In the genomic region with DNA sequence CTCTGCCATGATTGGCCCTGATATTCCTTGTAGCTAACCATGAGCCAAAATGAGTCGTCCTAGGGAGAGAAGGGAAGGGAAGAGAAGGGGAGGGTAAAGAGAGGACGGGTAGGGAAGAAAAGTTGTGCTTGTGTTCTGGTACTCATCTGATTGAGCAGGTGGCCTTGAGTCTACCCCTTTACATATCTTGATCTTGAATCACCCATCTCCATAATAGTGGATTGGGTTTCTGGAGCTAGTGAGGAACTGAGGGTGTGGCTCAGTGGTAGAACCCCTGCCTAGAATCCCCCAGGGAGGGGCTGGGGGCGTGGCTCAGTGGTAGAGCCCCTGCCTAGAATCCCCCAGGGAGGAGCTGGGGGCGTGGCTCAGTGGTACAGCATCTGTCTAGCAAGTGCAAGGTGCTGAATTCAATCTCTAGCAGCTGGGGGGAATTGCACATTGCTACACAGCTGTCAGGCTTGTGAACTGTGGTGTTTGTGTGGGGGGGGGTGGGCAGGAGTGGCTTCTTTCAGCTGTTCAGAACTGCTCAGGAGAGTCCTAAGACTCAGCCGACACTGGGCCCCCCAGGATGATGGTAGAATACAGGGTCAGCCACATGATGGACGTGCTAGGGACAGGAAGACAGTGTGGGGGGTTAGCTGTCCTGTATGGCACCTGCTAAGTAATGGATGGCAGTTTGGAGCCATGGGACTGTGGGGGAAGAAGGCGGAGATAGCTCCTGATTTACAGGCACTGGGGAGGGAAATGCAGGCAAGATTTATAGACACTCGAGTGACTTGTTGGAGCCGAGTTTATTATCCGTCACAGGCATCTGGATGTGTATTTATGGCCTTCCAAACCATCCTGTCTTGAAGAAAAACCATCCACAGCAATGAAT, we compare ENCODE assay signal across 30 mouse cellular contexts. TPM values are rescaled to one million over a fixed set of nuclear protein-coding genes. Genes with fewer than 3 reads are reported as not detected.
DNase-seq lines count a peak whose midpoint lies in the region; ATAC-seq lines count a peak whose summit lies in the region.
"Had no signal": no experiment of that assay in that cellular context is flagged by ENCODE, and none has a peak within 500 bp of the region (broad histone marks: within the 10 kb centered on the region; RNA-seq: fewer than 3 reads in every experiment).

No protein-coding gene starts in this region.

- no peaks in the 10 kb centered on the region for H3K9me3 ChIP-seq in kidney, embryonic 16.5 days (ENCODE audit: low read length)
- H3K9me3 ChIP-seq in neural tube, embryonic 12.5 days, result no peaks in the 10 kb centered on the region
- H3K9me3 ChIP-seq in midbrain, embryonic 13.5 days, result no peaks in the 10 kb centered on the region
- H3K9me3 ChIP-seq: embryonic facial prominence, embryonic 15.5 days; forebrain, embryonic 15.5 days; heart, embryonic 13.5 days; hindbrain, embryonic 12.5 days; midbrain, embryonic 10.5 days had no signal

- H3K36me3 ChIP-seq in kidney, embryonic 16.5 days (ENCODE audit: insufficient read depth, low read length), result no peaks in the 10 kb centered on the region
- no peaks in the 10 kb centered on the region for H3K36me3 ChIP-seq in neural tube, embryonic 12.5 days
- H3K36me3 ChIP-seq in midbrain, embryonic 13.5 days, result no peaks in the 10 kb centered on the region
- H3K36me3 ChIP-seq: embryonic facial prominence, embryonic 15.5 days; forebrain, embryonic 15.5 days; heart, embryonic 13.5 days; hindbrain, embryonic 12.5 days; midbrain, embryonic 10.5 days had no signal

- H3K4me3 ChIP-seq in kidney, embryonic 16.5 days (ENCODE audit: low read length), result no peak overlapping the region
- H3K4me3 ChIP-seq in neural tube, embryonic 12.5 days, result no peak overlapping the region
- H3K4me3 ChIP-seq in midbrain, embryonic 13.5 days (replicated peaks), result no peak overlapping the region
- H3K4me3 ChIP-seq: embryonic facial prominence, embryonic 15.5 days; forebrain, embryonic 15.5 days; heart, adult 2 months; heart, embryonic 13.5 days; hindbrain, embryonic 12.5 days; left cerebral cortex, adult 2 months; midbrain, embryonic 10.5 days had no signal

- DNase-seq in kidney, postnatal 10 days, result no peak
- peak; percentile 57 for DNase-seq in ZHBTc4 (ENCODE audit: low read depth, low spot score)
- no peak for DNase-seq in gastrocnemius, postnatal 25 days
- DNase-seq in frontal cortex, adult 2 months (ENCODE audit: extremely low spot score in 1 of 2, low spot score in 1 of 2), result no peak
- DNase-seq: adrenal gland, postnatal 36 days; cerebellum, adult 9-11 months; gastrocnemius, postnatal 36 days; heart, adult 2 months; kidney, adult 2 months; liver, postnatal 0 days; thymus, postnatal 14 days had no signal

- peak overlapping the region; percentile 86 for H3K27ac ChIP-seq in kidney, embryonic 16.5 days (ENCODE audit: low read length)
- H3K27ac ChIP-seq in neural tube, embryonic 12.5 days, result peak overlapping the region; percentile 37; the same call in 1 of the 2 replicates
- H3K27ac ChIP-seq in midbrain, embryonic 13.5 days, result no peak overlapping the region
- H3K27ac ChIP-seq: embryonic facial prominence, embryonic 15.5 days; forebrain, embryonic 15.5 days; heart, adult 2 months; heart, embryonic 13.5 days; hindbrain, embryonic 12.5 days; left cerebral cortex, adult 2 months; macrophage; midbrain, embryonic 10.5 days had no signal

- H3K9ac ChIP-seq in kidney, embryonic 16.5 days (replicated peaks; ENCODE audit: low read length), result no peak overlapping the region
- no peak overlapping the region for H3K9ac ChIP-seq in neural tube, embryonic 12.5 days
- no peak overlapping the region for H3K9ac ChIP-seq in midbrain, embryonic 13.5 days (replicated peaks)
- H3K9ac ChIP-seq: embryonic facial prominence, embryonic 15.5 days; forebrain, embryonic 15.5 days; heart, embryonic 13.5 days; hindbrain, embryonic 12.5 days; liver, postnatal 0 days had no signal

- WGBS in kidney, embryonic 16.5 days, result 23% methylated on average over 10 of the region's 10 CpGs
- WGBS in neural tube, embryonic 12.5 days, result 43% methylated on average over 10 of the region's 10 CpGs
- 70% methylated on average over 10 of the region's 10 CpGs for WGBS in midbrain, embryonic 13.5 days

- H3K4me1 ChIP-seq in kidney, embryonic 16.5 days (ENCODE audit: insufficient read depth, low read length), result peaks cover 11% of the 10 kb centered on the region
- peaks cover 9% of the 10 kb centered on the region for H3K4me1 ChIP-seq in neural tube, embryonic 12.5 days
- peaks cover 17% of the 10 kb centered on the region for H3K4me1 ChIP-seq in midbrain, embryonic 13.5 days (replicated peaks)

- no peak overlapping the region for H3K4me2 ChIP-seq in kidney, embryonic 16.5 days (replicated peaks; ENCODE audit: low read depth, low read length)
- no peak overlapping the region for H3K4me2 ChIP-seq in neural tube, embryonic 12.5 days (replicated peaks)
- no peak overlapping the region for H3K4me2 ChIP-seq in midbrain, embryonic 13.5 days (replicated peaks)
- H3K4me2 ChIP-seq: embryonic facial prominence, embryonic 15.5 days; forebrain, embryonic 15.5 days; heart, embryonic 13.5 days; hindbrain, embryonic 12.5 days; liver, embryonic 11.5 days had no signal

- H3K27me3 ChIP-seq in kidney, embryonic 16.5 days (ENCODE audit: insufficient read depth, low read length), result no peaks in the 10 kb centered on the region
- H3K27me3 ChIP-seq in neural tube, embryonic 12.5 days (replicated peaks), result no peaks in the 10 kb centered on the region; the same call in 1 of the 2 replicates
- H3K27me3 ChIP-seq in midbrain, embryonic 13.5 days, result no peaks in the 10 kb centered on the region
- H3K27me3 ChIP-seq: hindbrain, embryonic 12.5 days had no signal

- ATAC-seq in kidney, embryonic 16.5 days (ENCODE audit: low FRiP score, low TSS enrichment), result peak; percentile 81
- ATAC-seq in neural tube, embryonic 12.5 days (ENCODE audit: low FRiP score, low read depth), result no peak; the same call in 1 of the 2 replicates
- no peak for ATAC-seq in midbrain, embryonic 13.5 days
- ATAC-seq: forebrain, embryonic 15.5 days; liver, postnatal 0 days; lung, postnatal 0 days had no signal

RNA-seq across cellular contexts. Expression of a gene that starts 24.0 kb away (rescaled TPM):
- not detected in 2 replicates for polyA plus RNA-seq in kidney, embryonic 16.5 days (2015; fragmentation: Nextera tagmentation; extraction: Ambion mirVana)
- polyA plus RNA-seq in neural tube, embryonic 12.5 days (2016; fragmentation: Nextera tagmentation; extraction: Ambion mirVana), result not detected in 2 replicates
- total RNA-seq in gastrocnemius, postnatal 25 days (2021), result 1 to 10 TPM; 3.5 to 5.8 TPM
- not detected in 2 replicates for polyA plus RNA-seq in frontal cortex, adult 2 months (2012; rRNA removed)
- polyA plus RNA-seq in midbrain, embryonic 13.5 days (2015; fragmentation: Nextera tagmentation; extraction: Ambion mirVana), result not detected in 2 replicates
- total RNA-seq: adrenal gland, adult 18-20 months; adrenal gland, postnatal 36 days; heart, adult 2 months; heart, postnatal 25 days; layer of hippocampus, postnatal 10 days; left cerebral cortex, adult 2 months; midbrain, postnatal 0 days had no signal
- polyA plus RNA-seq: embryonic facial prominence, embryonic 15.5 days; forebrain, embryonic 15.5 days; heart, adult 2 months; heart, embryonic 13.5 days; hindbrain, embryonic 12.5 days; kidney, adult 2 months; large intestine, adult 2 months; limb, embryonic 11.5 days; liver, embryonic 11.5 days; liver, postnatal 0 days; lung, postnatal 0 days; macrophage; midbrain, embryonic 10.5 days; midbrain, postnatal 0 days; spleen, adult 2 months had no signal
